Mouse (Mus musculus): Measurements from ENCODE around the gene Srsf9. TPM values are rescaled to one million over a fixed set of nuclear protein-coding genes. Genes with fewer than 3 reads are reported as not detected.
A peak's percentile ranks its signal among the peaks of the same experiment; 100 is the strongest.
"Not testable (repeated sequence)": the region's sequence is repeated elsewhere in the genome, so short reads cannot be mapped to it uniquely, and the experiment has no call there.

Srsf9 gene
- polyA plus RNA-seq, 1 experiment, result 46.0 TPM

DNA sequence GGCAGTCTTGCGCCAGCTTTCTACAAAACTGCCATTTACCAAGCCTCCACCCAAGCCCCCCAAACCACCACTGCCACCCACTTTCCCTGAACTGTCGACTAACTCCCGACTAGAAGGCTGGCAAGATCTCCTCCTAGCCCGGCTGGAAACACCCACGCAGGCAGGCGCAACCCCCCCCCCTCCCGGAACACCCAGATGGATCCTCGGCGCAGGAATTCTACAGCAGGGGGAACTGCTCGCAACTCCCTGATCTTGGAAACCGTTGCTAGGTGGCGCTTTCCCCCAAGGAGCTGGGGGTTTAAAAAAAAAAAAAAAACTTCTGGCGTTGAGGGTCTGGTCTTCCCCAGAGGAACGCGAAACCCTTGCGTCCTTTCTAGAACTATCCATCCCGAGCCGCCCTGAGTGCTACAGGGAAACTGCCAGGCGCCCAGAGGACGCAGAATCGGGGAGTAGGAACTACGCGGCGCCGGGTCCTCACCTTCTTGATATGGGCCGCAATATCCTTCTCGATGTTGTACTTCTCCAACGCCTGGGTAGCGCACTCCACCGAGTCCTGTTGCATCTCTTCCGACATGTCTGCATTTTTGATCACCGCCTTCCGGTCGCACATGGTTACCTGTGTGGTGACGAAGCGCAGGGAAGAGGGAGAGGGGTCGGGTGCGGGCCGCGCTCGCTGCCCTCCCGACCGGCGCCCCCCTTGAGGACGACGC lies 26.8 kb upstream of the Srsf9 start:
- Histone ChIP-seq H3K4me1 (ENCODE audit: control insufficient read depth, insufficient read depth, low read length) (peaks cover 13% of the 10 kb centered on the region), H3K4me3 (replicated peaks; ENCODE audit: extremely low read depth, low read depth, low read length) (peak overlapping the region; percentile 95)
- under 1% methylated on average over 46 of the region's 46 CpGs for WGBS
- TF ChIP-seq CTCF (IDR thresholded peaks at IDR 0.05; ENCODE audit: insufficient read depth, low read length) (no peak), POLR2A (IDR thresholded peaks at IDR 0.05; ENCODE audit: borderline replicate concordance, extremely low read depth, low read depth, low read length) (no peak)
- DNase-seq, result peak; percentile 72

GRCm38 (mm10) chr5:115300792-115301614 lies 26.0 kb upstream of the Srsf9 start, which contains the start of gene Dynll1:
Dynll1 (minus strand) TSS chr5:115300999.
- WGBS, result under 1% methylated on average over 66 of the region's 66 CpGs
- peak within 1 kb of the TSS; percentile 95 for H3K4me3 ChIP-seq (replicated peaks; ENCODE audit: extremely low read depth, low read depth, low read length)
- TF ChIP-seq CTCF (IDR thresholded peaks at IDR 0.05; ENCODE audit: insufficient read depth, low read length) (no peak), POLR2A (IDR thresholded peaks at IDR 0.05; ENCODE audit: borderline replicate concordance, extremely low read depth, low read depth, low read length) (peak; percentile 92)
- peaks cover 13% of the 10 kb centered on the region for H3K4me1 ChIP-seq (ENCODE audit: control insufficient read depth, insufficient read depth, low read length)
- DNase-seq, result peak; percentile 100

DNA sequence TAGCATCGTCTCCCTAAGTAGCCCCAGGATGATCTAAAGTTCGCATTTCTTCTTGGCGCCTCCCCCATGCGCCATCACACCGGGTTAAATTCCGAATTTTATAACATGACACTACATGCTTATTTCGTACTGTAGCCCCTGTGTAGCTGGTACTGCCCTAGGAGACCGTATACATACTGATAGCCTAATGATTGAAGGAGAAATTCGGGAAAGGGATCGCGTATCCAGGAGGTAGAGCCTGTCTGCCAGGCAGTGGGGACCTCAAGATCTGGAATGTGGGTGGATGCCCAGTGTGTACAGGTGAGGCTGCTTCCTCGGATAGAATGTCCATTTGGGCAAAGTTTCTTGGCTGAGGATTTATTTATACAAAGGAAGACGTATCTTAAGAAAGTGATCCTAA lies 25.4 kb upstream of the Srsf9 start:
- Histone ChIP-seq H3K4me3 (replicated peaks; ENCODE audit: extremely low read depth, low read depth, low read length) (peak overlapping the region; percentile 81), H3K4me1 (ENCODE audit: control insufficient read depth, insufficient read depth, low read length) (peaks cover 13% of the 10 kb centered on the region)
- DNase-seq, result peak; percentile 23
- whole genome bisulfite sequencing, result 20% methylated on average over 13 of the region's 13 CpGs
- TF ChIP-seq POLR2A (IDR thresholded peaks at IDR 0.05; ENCODE audit: borderline replicate concordance, extremely low read depth, low read depth, low read length) (no peak), CTCF (IDR thresholded peaks at IDR 0.05; ENCODE audit: insufficient read depth, low read length) (no peak)

- H3K4me1 ChIP-seq (ENCODE audit: control insufficient read depth, insufficient read depth, low read length), result peaks cover 13% of the 10 kb centered on the region
- not testable (repeated sequence) for DNase-seq; H3K4me3 ChIP-seq (replicated peaks; ENCODE audit: extremely low read depth, low read depth, low read length)
- 79% methylated on average over 6 of the region's 7 CpGs for WGBS
Measured at GRCm38 (mm10) chr5:115302190-115302589, 24.8 kb upstream of the Srsf9 start.

GRCm38 (mm10) chr5:115312354-115312753 lies 14.6 kb upstream of the Srsf9 start:
- no peak for DNase-seq
- Histone ChIP-seq H3K4me1 (ENCODE audit: control insufficient read depth, insufficient read depth, low read length) (no peaks in the 10 kb centered on the region), H3K4me3 (replicated peaks; ENCODE audit: extremely low read depth, low read depth, low read length) (no peak overlapping the region)
- TF ChIP-seq POLR2A (IDR thresholded peaks at IDR 0.05; ENCODE audit: borderline replicate concordance, extremely low read depth, low read depth, low read length) (no peak), CTCF (IDR thresholded peaks at IDR 0.05; ENCODE audit: insufficient read depth, low read length) (no peak)
- WGBS, result 77% methylated on average over 4 of the region's 4 CpGs

DNA sequence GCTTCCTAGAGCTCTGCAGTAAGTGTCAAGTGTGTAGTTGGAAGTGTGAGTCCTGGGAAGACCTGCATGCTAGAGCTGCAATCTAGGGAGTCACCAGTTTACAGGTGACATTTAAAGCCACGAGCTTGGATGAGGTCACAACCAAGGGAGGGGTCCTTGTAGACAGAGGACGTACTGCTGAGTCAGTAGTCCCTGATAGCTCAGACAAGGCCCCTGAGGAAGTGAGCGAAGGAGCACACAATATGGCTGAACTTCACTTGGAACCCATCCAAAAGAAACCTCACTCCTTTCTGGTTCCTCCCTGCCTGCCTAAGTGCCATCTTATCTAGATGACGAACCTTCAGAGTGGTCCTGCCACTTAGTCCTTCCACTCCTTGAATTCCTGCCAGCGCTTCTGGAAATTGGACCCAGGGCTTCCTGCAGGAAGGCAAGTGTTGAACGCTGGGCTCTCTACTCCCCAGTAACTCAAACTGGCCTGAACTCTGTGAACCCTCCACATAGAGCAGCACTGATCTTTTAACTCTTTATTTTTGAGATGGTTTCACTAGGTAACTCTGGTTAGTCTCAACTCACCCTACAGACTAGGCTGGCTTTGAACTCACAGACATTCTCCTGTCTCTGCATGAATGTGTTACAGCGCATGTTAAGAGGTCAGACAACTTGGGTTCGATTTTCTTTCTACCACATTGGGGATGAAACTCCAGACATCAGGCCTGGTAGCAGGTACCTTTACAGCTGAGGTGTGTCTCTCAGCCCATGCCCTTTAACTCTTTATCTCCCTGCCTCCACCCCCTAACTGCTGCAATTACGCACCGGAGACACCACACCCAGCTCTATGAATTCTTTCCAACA lies 13.9 kb upstream of the Srsf9 start:
- H3K4me1 ChIP-seq (ENCODE audit: control insufficient read depth, insufficient read depth, low read length), result no peaks in the 10 kb centered on the region
- 47% methylated on average over 10 of the region's 10 CpGs for WGBS
- TF ChIP-seq POLR2A (IDR thresholded peaks at IDR 0.05; ENCODE audit: borderline replicate concordance, extremely low read depth, low read depth, low read length) (no peak), CTCF (IDR thresholded peaks at IDR 0.05; ENCODE audit: insufficient read depth, low read length) (no peak)
- H3K4me3 ChIP-seq (replicated peaks; ENCODE audit: extremely low read depth, low read depth, low read length), result no peak overlapping the region
- DNase-seq, result no peak

- no peaks in the 10 kb centered on the region for H3K4me1 ChIP-seq (ENCODE audit: control insufficient read depth, insufficient read depth, low read length)
- DNase-seq, result no peak
- no peak overlapping the region for H3K4me3 ChIP-seq (replicated peaks; ENCODE audit: extremely low read depth, low read depth, low read length)
- TF ChIP-seq CTCF (IDR thresholded peaks at IDR 0.05; ENCODE audit: insufficient read depth, low read length) (no peak), POLR2A (IDR thresholded peaks at IDR 0.05; ENCODE audit: borderline replicate concordance, extremely low read depth, low read depth, low read length) (no peak)
- WGBS, result 58% methylated on average over 5 of the region's 5 CpGs
Measured at GRCm38 (mm10) chr5:115313668-115313943, 13.4 kb upstream of the Srsf9 start.

- no peak for TF ChIP-seq CTCF (IDR thresholded peaks at IDR 0.05; ENCODE audit: insufficient read depth, low read length)
- TF ChIP-seq POLR2A (IDR thresholded peaks at IDR 0.05; ENCODE audit: borderline replicate concordance, extremely low read depth, low read depth, low read length), result no peak
- no peak for DNase-seq
- 34% methylated on average over 14 of the region's 14 CpGs for WGBS
- Histone ChIP-seq H3K4me3 (replicated peaks; ENCODE audit: extremely low read depth, low read depth, low read length) (no peak overlapping the region), H3K4me1 (ENCODE audit: control insufficient read depth, insufficient read depth, low read length) (no peaks in the 10 kb centered on the region)
Measured at GRCm38 (mm10) chr5:115316968-115317644, 9.9 kb upstream of the Srsf9 start.

Measured in lung, adult 2 months (tissue).